Mouse (Mus musculus) lung, embryonic 14.5 days (tissue): Measurements from ENCODE around the gene Ltbp1. TPM values are rescaled to one million over a fixed set of nuclear protein-coding genes. Genes with fewer than 3 reads are reported as not detected.

Experiments
- ATAC-seq: fragments of 200-750 bp; cut with Nextera tagmentation; 2 replicates; pipeline ENCODE4 v1.8.0; 2017; ENCODE audit warnings: mild to moderate bottlenecking, moderate TSS enrichment, moderate library complexity; ENCODE audit not compliant: insufficient read depth
- DNase-seq: peaks from one replicate; pipeline ENCODE4 v3.0.0-alpha.2; 2015
- H3K27ac ChIP-seq: fragments of 300-500 bp; sonication (generic); 2 replicates; pipeline ENCODE4 v1.5.1; 2014; ENCODE audit warnings: low read depth, mild to moderate bottlenecking, moderate library complexity
- H3K27me3 ChIP-seq: fragments of 300-500 bp; sonication (generic); 2 replicates; pipeline ENCODE4 v1.6.1; 2014; ENCODE audit warnings: low read length, control low read depth; ENCODE audit not compliant: insufficient read depth
- H3K36me3 ChIP-seq: fragments of 300-500 bp; sonication (generic); 2 replicates; pipeline ENCODE4 v1.6.1; 2014; ENCODE audit warnings: control low read depth; ENCODE audit not compliant: insufficient read depth
- H3K4me1 ChIP-seq: fragments of 300-500 bp; sonication (generic); 2 replicates; pipeline ENCODE4 v1.6.1; 2014; ENCODE audit warnings: antibody characterized with exemption, control low read depth; ENCODE audit not compliant: insufficient read depth
- H3K4me2 ChIP-seq: fragments of 300-500 bp; sonication (generic); 2 replicates; pipeline ENCODE4 v1.6.1; 2014; ENCODE audit warnings: mild to moderate bottlenecking
- H3K4me3 ChIP-seq: fragments of 300-500 bp; sonication (generic); 2 replicates; pipeline ENCODE4 v1.5.1; 2014; ENCODE audit warnings: low read depth, low read length
- H3K9ac ChIP-seq: fragments of 300-500 bp; sonication (generic); 2 replicates; pipeline ENCODE4 v1.6.1; 2014
- H3K9me3 ChIP-seq: fragments of 300-500 bp; sonication (generic); 2 replicates; pipeline ENCODE4 v1.6.1; 2016; ENCODE audit warnings: low read depth, low read length, control low read depth
- CTCF ChIP-seq: IDR thresholded peaks from 2 replicates; pipeline ENCODE4 v1.5.1; 2016; ENCODE audit warnings: antibody characterized with exemption, low read depth
- WGBS: fragments of 180-500 bp; shearing (Covaris S2); extraction: QIAGEN DNeasy Blood & Tissue Kit; methylation state at CpG from one replicate; pipeline ENCODE4 v1.1.7; 2014; 5-methylcytosine and 5-hydroxymethylcytosine counted together
- polyA plus RNA-seq: library from polyadenylated mRNA; unstranded; fragments of >200 nt; fragmentation: Nextera tagmentation; extraction: Ambion mirVana; gene quantifications from 2 replicates; pipeline ENCODE4 v1.2.1, GENCODE M21; 2014

Ltbp1 gene
- polyA plus RNA-seq, 1 experiment from 2014 or later: 33.8 TPM

DNA sequence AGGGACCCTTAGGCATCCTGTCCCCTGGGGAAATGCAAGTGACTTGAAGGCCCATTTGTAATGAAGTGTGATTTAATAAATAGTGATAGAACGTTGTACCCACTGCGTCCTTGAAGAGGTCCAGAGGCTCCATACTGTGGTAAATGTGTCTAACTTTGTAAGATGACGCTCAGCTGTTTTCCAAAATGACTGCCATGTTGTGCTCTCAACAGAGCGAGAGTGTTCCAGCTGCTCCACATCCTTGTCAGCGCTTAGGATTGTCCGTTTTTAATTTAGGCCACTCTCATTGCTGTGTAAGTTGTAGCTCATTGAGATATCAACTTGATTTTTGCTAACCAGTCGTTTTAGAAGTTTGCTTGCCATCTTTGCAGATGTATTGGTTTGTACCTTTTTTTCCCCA, 91.4 kb downstream of the Ltbp1 start:
- WGBS: 48% methylated on average over 7 of the region's 7 CpGs
- H3K4me1 ChIP-seq: no peaks in the 10 kb centered on the region; the same call in 1 of the 2 replicates
- no peaks in the 10 kb centered on the region for H3K27me3 ChIP-seq
- H3K9ac ChIP-seq: no peak overlapping the region
- ATAC-seq (peak; percentile 87), DNase-seq (peak; percentile 84)
- H3K9me3 ChIP-seq: no peaks in the 10 kb centered on the region
- no peak overlapping the region for H3K27ac ChIP-seq
- no peaks in the 10 kb centered on the region for H3K36me3 ChIP-seq
- H3K4me3 ChIP-seq: no peak overlapping the region
- no peak overlapping the region for H3K4me2 ChIP-seq
- no peak for TF ChIP-seq CTCF

DNA sequence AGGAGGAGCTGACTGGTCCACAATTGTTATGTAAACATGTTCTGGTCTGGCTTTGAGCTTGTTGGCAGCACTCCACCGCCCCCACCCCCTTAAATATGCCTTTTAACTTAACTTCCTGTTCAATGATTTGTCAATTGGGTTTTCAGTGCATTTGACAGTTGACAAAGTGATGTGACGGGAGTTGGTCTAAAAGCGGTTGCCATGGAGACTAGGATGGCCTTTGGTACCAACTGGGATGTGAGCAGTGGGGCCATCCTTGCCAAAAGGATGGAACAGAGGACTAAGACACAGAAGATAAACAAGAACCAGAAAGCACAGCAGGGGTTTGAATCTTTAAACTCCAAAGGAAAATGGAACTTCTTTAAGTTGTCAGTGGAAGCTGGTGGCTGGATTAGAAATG, 92.0 kb downstream of the Ltbp1 start:
- no peak for TF ChIP-seq CTCF
- H3K4me3 ChIP-seq: no peak overlapping the region
- no peaks in the 10 kb centered on the region for H3K9me3 ChIP-seq
- DNase-seq (peak; percentile 45), ATAC-seq (peak; percentile 36; the same call in 1 of the 2 replicates)
- 46% methylated on average over 3 of the region's 3 CpGs for WGBS
- no peaks in the 10 kb centered on the region for H3K27me3 ChIP-seq
- no peaks in the 10 kb centered on the region for H3K36me3 ChIP-seq
- H3K9ac ChIP-seq: no peak overlapping the region
- no peaks in the 10 kb centered on the region; the same call in 1 of the 2 replicates for H3K4me1 ChIP-seq
- no peak overlapping the region for H3K27ac ChIP-seq
- no peak overlapping the region for H3K4me2 ChIP-seq

GRCm38 (mm10) chr17:75101215-75101614, 95.8 kb downstream of the Ltbp1 start:
- H3K36me3 ChIP-seq: no peaks in the 10 kb centered on the region
- H3K4me3 ChIP-seq: no peak overlapping the region
- no peak overlapping the region for H3K4me2 ChIP-seq
- no peak overlapping the region for H3K27ac ChIP-seq
- ATAC-seq (no peak), DNase-seq (no peak)
- no peaks in the 10 kb centered on the region for H3K9me3 ChIP-seq
- WGBS: 68% methylated on average over 4 of the region's 4 CpGs
- no peaks in the 10 kb centered on the region for H3K4me1 ChIP-seq
- H3K9ac ChIP-seq: no peak overlapping the region
- no peaks in the 10 kb centered on the region for H3K27me3 ChIP-seq
- no peak for TF ChIP-seq CTCF

- Histone ChIP-seq H3K4me1 (no peaks in the 10 kb centered on the region), H3K9me3 (no peaks in the 10 kb centered on the region), H3K36me3 (no peaks in the 10 kb centered on the region), H3K9ac (no peak overlapping the region), H3K27ac (no peak overlapping the region), H3K4me2 (no peak overlapping the region), H3K27me3 (no peaks in the 10 kb centered on the region), H3K4me3 (no peak overlapping the region)
- WGBS: 81% methylated on average over 8 of the region's 8 CpGs
- DNase-seq: no peak
- no peak for ATAC-seq
- no peak for TF ChIP-seq CTCF
These were observed 96.6 kb downstream of the Ltbp1 start for GRCm38 (mm10) chr17:75101994-75102393.

DNA sequence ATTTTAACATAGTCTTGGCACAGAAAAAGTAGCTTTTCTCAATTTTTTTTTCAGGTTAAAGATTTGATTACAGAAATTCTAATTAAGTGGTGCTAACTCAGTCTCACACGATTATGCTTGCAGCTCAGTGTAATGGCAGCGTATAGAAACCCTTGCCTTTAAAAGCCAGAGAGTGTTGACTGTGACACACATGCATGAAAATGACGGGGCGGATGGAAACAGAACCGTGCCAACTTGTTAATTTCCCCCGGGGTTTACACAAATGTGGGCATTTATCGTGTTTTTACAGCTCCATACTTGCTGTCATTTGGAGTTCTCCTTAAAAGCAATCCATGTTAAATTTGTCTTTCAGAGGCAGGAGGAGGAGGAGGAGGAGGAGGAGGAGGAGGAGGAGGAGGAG, 102.0 kb downstream of the Ltbp1 start:
- no peaks in the 10 kb centered on the region for H3K9me3 ChIP-seq
- no peak overlapping the region for H3K9ac ChIP-seq
- ATAC-seq: no peak
- no peak overlapping the region for H3K27ac ChIP-seq
- 78% methylated on average over 7 of the region's 7 CpGs for WGBS
- no peak for TF ChIP-seq CTCF
- no peak overlapping the region for H3K4me2 ChIP-seq
- 0 out of 2 replicates have a peak, but pooled peaks cover 9% of the 10 kb centered on the region for H3K4me1 ChIP-seq
- H3K36me3 ChIP-seq: no peaks in the 10 kb centered on the region
- no peak overlapping the region for H3K4me3 ChIP-seq
- no peaks in the 10 kb centered on the region for H3K27me3 ChIP-seq
- no peak for DNase-seq

GRCm38 (mm10) chr17:75107879-75108278, 102.5 kb downstream of the Ltbp1 start:
- TF ChIP-seq CTCF: no peak
- H3K27ac ChIP-seq: no peak overlapping the region

DNA sequence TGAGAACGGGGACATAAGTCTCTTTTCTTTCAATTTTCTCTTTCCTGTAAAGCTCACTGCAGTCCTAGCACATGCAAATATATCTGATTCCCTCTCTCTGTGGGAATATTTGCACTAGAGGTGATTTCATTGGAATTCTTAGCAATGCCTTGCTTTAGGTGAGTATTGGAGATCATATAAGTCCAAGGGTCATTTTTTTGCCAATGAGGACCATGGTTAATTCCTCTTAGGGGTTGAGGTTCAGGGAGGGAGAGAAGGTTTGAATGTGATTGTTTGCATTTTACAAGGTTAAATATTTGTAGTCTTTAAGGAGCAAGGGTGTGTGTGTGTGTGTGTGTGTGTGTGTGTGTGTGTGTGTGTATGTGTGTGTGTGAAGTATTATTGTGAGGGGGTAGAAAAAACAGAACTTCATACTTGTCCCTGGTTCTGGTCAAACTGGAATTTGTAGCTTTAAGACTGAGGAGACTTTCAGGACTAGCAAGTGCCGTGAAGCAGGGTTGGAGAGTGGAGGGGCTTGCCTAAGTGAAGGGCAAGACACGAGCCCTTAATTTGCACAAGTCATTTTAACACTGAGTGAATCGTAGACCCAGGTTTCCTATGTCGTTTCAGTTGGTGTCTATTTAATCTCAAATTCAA, 103.8 kb downstream of the Ltbp1 start:
- DNase-seq: no peak
- ATAC-seq: peak; percentile 62; the same call in 1 of the 2 replicates
- Histone ChIP-seq H3K9ac (no peak overlapping the region), H3K4me3 (no peak overlapping the region), H3K9me3 (no peaks in the 10 kb centered on the region), H3K27ac (peak overlapping the region; percentile 21; the same call in 1 of the 2 replicates), H3K36me3 (no peaks in the 10 kb centered on the region), H3K4me1 (0 out of 2 replicates have a peak, but pooled peaks cover 9% of the 10 kb centered on the region), H3K4me2 (no peak overlapping the region), H3K27me3 (no peaks in the 10 kb centered on the region)
- no peak for TF ChIP-seq CTCF
- WGBS: 63% methylated on average over 5 of the region's 5 CpGs

More at GRCm38 (mm10) chr17:75107879-75108278, 102.5 kb downstream of the Ltbp1 start:
- DNase-seq: no peak
- no peak overlapping the region for H3K4me3 ChIP-seq
- WGBS: 80% methylated on average over 5 of the region's 5 CpGs
- H3K4me2 ChIP-seq: no peak overlapping the region
- ATAC-seq: no peak
- 0 out of 2 replicates have a peak, but pooled peaks cover 9% of the 10 kb centered on the region for H3K4me1 ChIP-seq
- no peaks in the 10 kb centered on the region for H3K27me3 ChIP-seq
- no peaks in the 10 kb centered on the region for H3K36me3 ChIP-seq
- H3K9ac ChIP-seq: no peak overlapping the region
- no peaks in the 10 kb centered on the region for H3K9me3 ChIP-seq
